Mouse (Mus musculus): ENCODE measurements around the gene Uba7. TPM values are rescaled to one million over a fixed set of nuclear protein-coding genes. Genes with fewer than 3 reads are reported as not detected.
A peak's percentile ranks its signal among the peaks of the same experiment; 100 is the strongest.

Gene Uba7
- total RNA-seq (2014; rRNA removed), result 1.9 and 4.2 TPM in 2 replicates
- polyA plus RNA-seq (2015; fragmentation: Nextera tagmentation; extraction: Ambion mirVana), result 5.0 and 5.7 TPM in 2 replicates

- Histone ChIP-seq H3K27ac (ENCODE audit: low read depth, low read length) (no peak within 1 kb of the TSS), H3K4me3 (ENCODE audit: low read depth, low read length) (no peak within 1 kb of the TSS), H3K27me3 (ENCODE audit: insufficient read depth, low read length) (no peaks in the 10 kb centered on the region), H3K36me3 (ENCODE audit: insufficient read depth, low read length) (peaks cover 6% of the 10 kb centered on the region; the same call in 1 of the 2 replicates), H3K4me2 (ENCODE audit: low read depth, low read length, poor library complexity, severe bottlenecking) (no peak within 1 kb of the TSS), H3K9me3 (ENCODE audit: low read length) (no peaks in the 10 kb centered on the region), H3K4me1 (ENCODE audit: insufficient read depth, low read length) (no peaks in the 10 kb centered on the region), H3K9ac (replicated peaks; ENCODE audit: low read length, poor library complexity, severe bottlenecking) (0 out of 2 replicates have a peak within 1 kb of the TSS, but pooled peaks have one; percentile 4)
- TF ChIP-seq CTCF (IDR thresholded peaks at IDR 0.05), result no peak
- no peak for ATAC-seq (ENCODE audit: low FRiP score)
- 76% methylated on average over 12 of the region's 12 CpGs for WGBS
- no peak for DNase-seq (ENCODE audit: low spot score)
Measured at GRCm38 (mm10) chr9:107975399-107976386, at the start of gene Uba7. Gene Uba7 (plus strand): TSS chr9:107975505.

- H3K36me3 ChIP-seq (ENCODE audit: insufficient read depth, low read length), result no peaks in the 10 kb centered on the region
- H3K4me3 ChIP-seq (ENCODE audit: low read depth, low read length), result no peak overlapping the region
- ATAC-seq (ENCODE audit: low FRiP score) (no peak), DNase-seq (ENCODE audit: low spot score) (no peak)
- no peak overlapping the region for H3K4me2 ChIP-seq (ENCODE audit: low read depth, low read length, poor library complexity, severe bottlenecking)
- H3K27ac ChIP-seq (ENCODE audit: low read depth, low read length), result no peak overlapping the region
- 59% methylated on average over 9 of the region's 9 CpGs for WGBS
- no peaks in the 10 kb centered on the region for H3K27me3 ChIP-seq (ENCODE audit: insufficient read depth, low read length)
- TF ChIP-seq CTCF (IDR thresholded peaks at IDR 0.05), result no peak
- H3K9me3 ChIP-seq (ENCODE audit: low read length), result no peaks in the 10 kb centered on the region
- H3K9ac ChIP-seq (replicated peaks; ENCODE audit: low read length, poor library complexity, severe bottlenecking), result no peak overlapping the region
- H3K4me1 ChIP-seq (ENCODE audit: insufficient read depth, low read length), result 0 out of 2 replicates have a peak, but pooled peaks cover 14% of the 10 kb centered on the region
Measured at GRCm38 (mm10) chr9:107926920-107927420, 48.3 kb upstream of the Uba7 start.

- Histone ChIP-seq H3K4me3 (ENCODE audit: low read depth, low read length) (no peak overlapping the region), H3K4me2 (ENCODE audit: low read depth, low read length, poor library complexity, severe bottlenecking) (no peak overlapping the region), H3K9me3 (ENCODE audit: low read length) (no peaks in the 10 kb centered on the region), H3K27me3 (ENCODE audit: insufficient read depth, low read length) (no peaks in the 10 kb centered on the region), H3K4me1 (ENCODE audit: insufficient read depth, low read length) (0 out of 2 replicates have a peak, but pooled peaks cover 14% of the 10 kb centered on the region), H3K36me3 (ENCODE audit: insufficient read depth, low read length) (no peaks in the 10 kb centered on the region), H3K9ac (replicated peaks; ENCODE audit: low read length, poor library complexity, severe bottlenecking) (no peak overlapping the region), H3K27ac (ENCODE audit: low read depth, low read length) (no peak overlapping the region)
- ATAC-seq (ENCODE audit: low FRiP score) (no peak), DNase-seq (ENCODE audit: low spot score) (peak; percentile 42)
- no peak for TF ChIP-seq CTCF (IDR thresholded peaks at IDR 0.05)
- WGBS, result 78% methylated on average over 5 of the region's 5 CpGs
Measured at GRCm38 (mm10) chr9:107927749-107928148, 47.6 kb upstream of the Uba7 start.

- ATAC-seq (ENCODE audit: low FRiP score) (no peak), DNase-seq (ENCODE audit: low spot score) (no peak)
- Histone ChIP-seq H3K4me3 (ENCODE audit: low read depth, low read length) (no peak within 1 kb of the TSS), H3K4me2 (ENCODE audit: low read depth, low read length, poor library complexity, severe bottlenecking) (no peak within 1 kb of the TSS), H3K4me1 (ENCODE audit: insufficient read depth, low read length) (0 out of 2 replicates have a peak, but pooled peaks cover 14% of the 10 kb centered on the region), H3K27me3 (ENCODE audit: insufficient read depth, low read length) (no peaks in the 10 kb centered on the region), H3K36me3 (ENCODE audit: insufficient read depth, low read length) (no peaks in the 10 kb centered on the region), H3K9me3 (ENCODE audit: low read length) (no peaks in the 10 kb centered on the region), H3K27ac (ENCODE audit: low read depth, low read length) (no peak within 1 kb of the TSS), H3K9ac (replicated peaks; ENCODE audit: low read length, poor library complexity, severe bottlenecking) (no peak within 1 kb of the TSS)
- no peak for TF ChIP-seq CTCF (IDR thresholded peaks at IDR 0.05)
- 82% methylated on average over 3 of the region's 3 CpGs for WGBS
Measured at GRCm38 (mm10) chr9:107928169-107928568, 47.1 kb upstream of the Uba7 start, which contains the start of gene Actl11. Gene Actl11 (plus strand): TSS chr9:107928469.

GRCm38 (mm10) chr9:107932221-107932620, 43.1 kb upstream of the Uba7 start:
- H3K4me2 ChIP-seq (ENCODE audit: low read depth, low read length, poor library complexity, severe bottlenecking), result no peak overlapping the region
- no peak overlapping the region for H3K9ac ChIP-seq (replicated peaks; ENCODE audit: low read length, poor library complexity, severe bottlenecking)
- no peaks in the 10 kb centered on the region for H3K27me3 ChIP-seq (ENCODE audit: insufficient read depth, low read length)
- no peaks in the 10 kb centered on the region for H3K36me3 ChIP-seq (ENCODE audit: insufficient read depth, low read length)
- no peaks in the 10 kb centered on the region for H3K9me3 ChIP-seq (ENCODE audit: low read length)
- no peak overlapping the region for H3K27ac ChIP-seq (ENCODE audit: low read depth, low read length)
- TF ChIP-seq CTCF (IDR thresholded peaks at IDR 0.05), result no peak
- DNase-seq (ENCODE audit: low spot score) (no peak), ATAC-seq (ENCODE audit: low FRiP score) (no peak)
- WGBS, result 77% methylated on average over 4 of the region's 4 CpGs
- H3K4me1 ChIP-seq (ENCODE audit: insufficient read depth, low read length), result 0 out of 2 replicates have a peak, but pooled peaks cover under 1% of the 10 kb centered on the region
- no peak overlapping the region for H3K4me3 ChIP-seq (ENCODE audit: low read depth, low read length)

Measured in midbrain, postnatal 0 days (tissue).